Mouse (Mus musculus) cortical plate, adult 2 months (tissue): ENCODE measurements at regions not wholly inside any gene's neighbourhood (a gene's known extent, or its start where the extent isn't known, plus 50 kb on each side); places are given as distances from the start of the nearest gene placed in this dataset.

Experiments used
- CTCF ChIP-seq: fragments of 200-500 bp; IDR thresholded peaks from 2 replicates; pipeline ENCODE4 v1.5.1; 2011; ENCODE audit warnings: mild to moderate bottlenecking, control low read depth, low read length; ENCODE audit not compliant: insufficient read depth; ENCODE audit errors: extremely low read depth
- POLR2A ChIP-seq: fragments of 200-500 bp; IDR thresholded peaks from 2 replicates; pipeline ENCODE4 v1.6.1; 2011; ENCODE audit warnings: mild to moderate bottlenecking, low read length, control low read depth; ENCODE audit not compliant: insufficient read depth; ENCODE audit errors: extremely low read depth

- TF ChIP-seq CTCF (no peak), POLR2A (no peak)
Measured at GRCm38 (mm10) chr3:34411915-34412306, 238.3 kb upstream of the Sox2 start.
